Mouse (Mus musculus) adrenal gland, adult 8-10 months (tissue): ENCODE data around the gene Uvrag. TPM values are rescaled to one million over a fixed set of nuclear protein-coding genes. Genes with fewer than 3 reads are reported as not detected.

ENCODE experiments used
- DNase-seq: peaks from one replicate; pipeline ENCODE4 v3.0.0; 2022
- total RNA-seq, 4 experiments: library from RNA; stranded (reverse); gene quantifications; 2 replicates each; pipeline ENCODE4 v1.2.4; 2022

Uvrag gene
- total RNA-seq, 4 experiments from 2014 or later, result 32.5 to 46.9 (median 40.3) TPM

DNA sequence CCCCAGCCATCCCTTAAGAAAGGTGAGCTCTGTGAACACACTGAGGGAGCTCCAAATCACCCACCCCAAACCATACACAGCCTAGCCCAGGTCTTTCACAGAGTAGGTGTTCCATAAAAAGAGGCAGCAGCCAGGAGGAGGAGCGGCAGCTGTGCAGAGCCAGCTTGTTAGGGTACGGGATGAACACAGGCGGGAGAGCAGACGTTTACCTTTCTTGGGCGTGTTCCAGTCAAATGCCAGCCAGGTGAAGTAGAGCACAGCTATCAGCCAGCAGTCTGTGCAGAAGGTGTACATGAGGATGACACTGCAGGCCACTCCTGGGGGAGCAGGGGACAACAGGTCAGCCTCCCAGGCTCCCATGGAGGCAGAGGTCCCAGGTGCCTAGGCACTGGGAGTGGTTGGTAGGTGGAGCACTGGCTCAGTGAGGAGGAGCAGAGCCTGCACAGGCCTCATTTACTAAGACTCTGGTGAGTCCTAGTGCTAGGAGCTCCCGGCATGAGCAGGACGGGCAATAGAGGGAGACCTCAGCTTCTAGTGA lies 24.0 kb upstream of the Uvrag start:
- DNase-seq, result no peak

DNA sequence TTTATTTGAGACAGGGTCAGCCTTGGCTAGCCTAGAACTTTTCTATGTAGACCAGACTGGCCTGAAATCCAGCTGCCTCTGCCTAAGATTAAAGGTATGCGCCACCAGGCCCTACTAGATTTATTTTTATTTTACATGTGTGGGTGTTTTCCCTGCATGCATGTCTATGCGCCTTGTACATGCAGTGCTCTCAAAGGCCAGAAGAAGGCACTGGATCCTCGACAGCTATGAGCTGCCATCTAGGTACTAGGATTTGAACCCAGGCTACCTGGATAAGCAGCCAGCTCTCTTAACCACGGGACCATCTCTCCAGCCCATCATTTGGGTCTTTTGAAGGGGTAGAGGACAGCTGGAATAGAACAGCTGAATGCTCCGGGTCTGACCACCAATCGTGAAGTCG lies 21.5 kb upstream of the Uvrag start:
- no peak for DNase-seq

DNA sequence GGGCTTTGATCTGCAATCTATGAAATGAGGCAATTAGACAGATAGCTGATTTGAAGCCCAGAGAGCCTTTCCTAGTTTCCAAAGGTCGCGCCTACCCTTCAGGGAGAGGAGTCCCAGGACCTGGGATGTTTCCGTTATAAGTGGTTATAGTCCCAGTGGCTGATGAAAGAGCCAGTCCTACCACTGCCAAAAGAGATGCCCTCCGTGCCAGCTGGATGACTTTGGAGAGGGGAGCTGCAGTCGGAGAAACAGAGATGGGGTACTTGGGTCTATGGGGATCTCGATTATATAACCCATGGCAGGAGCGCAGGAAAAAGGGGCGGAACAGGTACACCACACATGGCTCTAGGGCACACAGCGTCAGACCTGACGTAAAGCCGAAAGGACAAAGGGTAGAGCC lies 21.0 kb upstream of the Uvrag start:
- DNase-seq, result no peak

DNA sequence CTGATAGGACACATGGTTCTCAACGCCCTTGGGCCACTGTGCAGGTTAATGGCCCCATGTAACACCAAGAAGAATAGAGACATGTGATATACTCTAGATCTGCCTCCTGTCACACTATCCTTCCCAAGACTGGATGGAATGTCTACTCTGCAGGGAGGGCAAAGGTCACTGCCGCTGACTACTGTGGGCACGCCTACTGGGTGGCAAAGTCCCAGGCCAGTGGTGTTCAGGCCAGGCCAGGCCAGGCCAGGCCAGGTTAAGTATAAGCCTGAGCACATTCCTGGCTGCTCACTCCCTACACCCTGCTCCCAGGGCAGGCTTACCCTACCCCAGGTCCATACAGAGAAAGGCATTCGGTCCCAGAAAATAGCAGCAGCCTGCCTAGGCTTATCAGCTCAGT lies 20.6 kb upstream of the Uvrag start:
- DNase-seq, result no peak

DNA sequence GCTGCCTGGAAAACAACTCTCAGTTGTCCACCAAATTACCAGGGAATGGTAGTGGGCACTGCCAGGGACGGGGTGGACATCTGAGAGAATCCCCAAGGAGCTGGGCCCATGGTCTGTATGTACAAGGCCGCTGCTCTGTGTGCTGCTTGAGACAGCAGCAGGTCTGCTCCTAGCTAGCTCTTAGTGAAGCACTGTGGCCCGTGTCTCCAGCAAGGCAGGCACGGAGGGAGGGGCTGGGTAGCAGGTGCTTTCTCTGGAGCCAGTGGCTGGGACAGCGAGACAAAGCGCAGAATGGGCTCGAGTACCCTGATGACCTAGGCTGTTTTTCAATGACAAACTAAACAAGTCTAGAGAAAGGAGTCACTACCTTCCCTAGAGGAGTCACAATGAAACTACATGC lies 20.1 kb upstream of the Uvrag start:
- no peak for DNase-seq

DNA sequence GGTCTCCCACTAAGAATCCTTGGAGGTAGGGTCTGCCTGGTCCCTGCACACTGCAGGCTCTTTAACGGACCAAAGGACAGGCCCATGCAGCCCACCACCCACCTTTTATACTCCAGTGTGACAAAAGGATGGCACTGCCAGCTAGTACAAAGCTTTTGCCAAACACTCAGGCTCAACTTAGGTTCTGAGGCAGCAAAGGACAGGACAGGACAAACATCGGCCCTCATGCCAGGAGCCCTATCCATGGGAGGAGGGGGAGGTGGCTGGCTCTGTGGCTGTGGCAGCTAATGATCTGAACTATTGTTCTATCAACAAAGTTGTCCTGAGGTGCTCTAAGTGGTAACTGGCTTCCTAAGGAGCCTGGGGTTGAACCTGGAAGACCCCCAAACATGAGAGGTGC lies 18.5 kb upstream of the Uvrag start:
- no peak for DNase-seq

DNA sequence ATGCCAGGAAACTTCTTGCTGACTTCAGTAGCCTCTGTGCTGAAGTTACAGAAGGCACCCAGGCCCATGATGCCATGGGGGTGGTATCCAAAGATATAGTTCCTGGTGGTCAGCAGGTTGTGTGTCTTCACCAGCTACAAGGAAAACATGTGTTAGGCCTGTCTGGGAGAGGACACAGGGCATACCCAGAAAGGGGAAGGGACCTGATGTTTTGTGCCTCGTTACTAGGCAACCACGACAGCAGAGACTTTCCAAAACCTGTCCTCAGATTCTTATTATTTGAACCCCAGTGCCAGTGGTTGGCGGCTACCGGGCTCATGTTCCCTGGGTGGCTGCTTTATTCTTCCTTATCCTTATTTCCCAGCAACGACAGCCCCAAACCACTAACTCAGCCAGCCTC lies 18.0 kb upstream of the Uvrag start:
- DNase-seq, result no peak

DNA sequence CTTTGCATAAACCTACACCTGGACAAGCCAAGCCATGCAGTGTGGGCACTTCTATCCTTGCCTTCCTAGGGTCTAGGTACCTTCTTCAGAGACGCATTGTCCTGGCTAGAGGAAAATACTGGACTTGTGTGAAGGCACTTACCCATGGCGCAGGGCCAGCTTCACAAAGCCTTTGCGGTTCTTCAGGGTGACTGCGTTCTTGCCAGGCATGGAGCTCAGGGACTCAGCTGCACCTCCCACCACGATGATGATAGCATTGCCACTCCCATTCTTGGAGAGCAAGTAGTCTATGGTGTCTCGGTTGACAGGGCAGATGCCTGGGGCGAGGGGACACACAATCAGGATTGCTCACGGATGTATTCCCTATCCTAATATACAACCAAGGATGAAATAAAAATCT lies 17.1 kb upstream of the Uvrag start:
- DNase-seq, result no peak

DNA sequence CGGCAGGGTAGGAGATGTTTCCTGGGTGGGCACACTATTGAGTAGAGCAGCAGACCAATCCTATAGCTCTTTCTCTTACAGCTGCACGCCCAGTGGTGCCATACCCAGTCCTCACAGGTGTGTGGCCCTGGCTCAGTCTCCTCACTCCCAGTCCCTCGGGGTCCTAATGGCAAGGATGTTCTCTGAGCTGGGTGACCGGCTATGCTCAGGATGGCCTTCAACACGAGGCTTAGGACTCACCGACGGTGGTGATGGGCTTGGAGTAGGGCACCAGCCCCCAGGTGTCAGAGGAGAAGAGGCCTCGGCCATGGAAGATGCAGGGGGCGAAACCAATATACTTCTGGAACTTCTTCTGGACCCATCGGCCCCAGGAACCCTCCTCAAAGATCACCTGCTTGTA lies 15.8 kb upstream of the Uvrag start:
- DNase-seq, result no peak

DNA sequence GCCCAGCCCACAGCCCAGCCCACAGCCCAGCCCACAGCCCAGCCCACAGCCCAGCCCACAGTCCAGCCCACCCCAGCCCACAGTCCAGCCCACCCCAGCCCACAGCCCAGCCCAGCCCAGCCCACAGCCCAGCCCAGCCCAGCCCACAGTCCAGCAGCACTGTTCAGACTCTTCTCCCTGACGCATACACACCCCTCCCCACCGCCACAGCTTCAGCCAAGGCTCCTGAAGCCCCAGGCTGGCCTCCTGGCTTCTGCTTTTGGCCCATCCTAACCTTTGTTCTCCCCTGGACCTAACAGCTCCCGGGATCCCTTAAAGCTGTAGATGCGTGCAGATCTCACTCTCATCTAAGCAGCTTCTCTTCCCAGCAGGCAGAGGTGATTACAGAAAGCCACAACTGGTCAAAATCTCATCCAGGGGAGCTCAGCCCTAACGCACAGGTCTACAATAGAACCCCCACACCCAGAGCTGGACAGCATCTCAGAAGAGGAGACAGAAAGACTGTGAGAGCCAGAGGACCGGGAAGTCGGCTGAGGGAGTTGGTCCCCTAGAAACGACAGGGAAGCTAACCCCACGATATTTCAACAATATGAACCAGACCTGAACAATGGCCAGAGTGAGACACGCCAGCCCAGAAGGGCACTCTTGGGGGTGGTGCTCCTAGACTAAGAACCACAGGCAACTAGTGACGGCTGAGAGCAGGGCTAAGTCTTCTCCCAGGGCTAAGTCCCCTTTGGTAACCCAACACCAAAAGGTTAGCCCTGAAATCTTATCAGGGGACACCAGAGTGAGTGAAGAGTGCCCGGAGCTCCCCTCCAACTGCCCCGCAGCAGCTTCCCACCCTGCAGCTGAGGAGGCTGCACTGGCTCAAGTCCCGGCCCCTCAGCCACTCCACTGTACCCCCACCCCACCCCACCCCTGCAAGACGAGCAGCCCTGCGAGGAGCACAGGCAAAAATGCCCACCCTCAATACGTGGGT lies 14.7 kb upstream of the Uvrag start:
- DNase-seq, result no peak

DNA sequence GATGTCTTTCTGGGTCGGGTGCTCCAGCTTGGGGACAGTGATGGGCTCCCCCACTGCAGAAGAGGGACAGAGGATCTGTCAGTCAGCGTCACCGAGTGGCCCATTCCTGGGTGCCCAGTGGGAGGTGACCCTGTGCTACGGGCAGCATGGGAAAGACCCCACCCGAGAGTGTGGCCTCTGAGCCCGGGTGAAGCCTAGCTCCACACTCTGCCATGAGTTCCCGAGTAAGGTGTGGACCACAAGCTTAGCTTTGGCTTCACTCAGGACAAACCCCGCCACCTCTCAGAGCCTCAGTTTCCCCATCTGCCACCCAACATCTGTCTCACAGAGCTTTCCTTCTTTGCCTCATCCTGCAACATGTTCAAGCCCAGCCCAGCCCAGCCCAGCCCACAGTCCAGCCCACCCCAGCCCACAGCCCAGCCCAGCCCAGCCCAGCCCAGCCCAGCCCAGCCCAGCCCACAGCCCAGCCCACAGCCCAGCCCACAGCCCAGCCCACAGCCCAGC lies 13.8 kb upstream of the Uvrag start:
- DNase-seq, result no peak

DNA sequence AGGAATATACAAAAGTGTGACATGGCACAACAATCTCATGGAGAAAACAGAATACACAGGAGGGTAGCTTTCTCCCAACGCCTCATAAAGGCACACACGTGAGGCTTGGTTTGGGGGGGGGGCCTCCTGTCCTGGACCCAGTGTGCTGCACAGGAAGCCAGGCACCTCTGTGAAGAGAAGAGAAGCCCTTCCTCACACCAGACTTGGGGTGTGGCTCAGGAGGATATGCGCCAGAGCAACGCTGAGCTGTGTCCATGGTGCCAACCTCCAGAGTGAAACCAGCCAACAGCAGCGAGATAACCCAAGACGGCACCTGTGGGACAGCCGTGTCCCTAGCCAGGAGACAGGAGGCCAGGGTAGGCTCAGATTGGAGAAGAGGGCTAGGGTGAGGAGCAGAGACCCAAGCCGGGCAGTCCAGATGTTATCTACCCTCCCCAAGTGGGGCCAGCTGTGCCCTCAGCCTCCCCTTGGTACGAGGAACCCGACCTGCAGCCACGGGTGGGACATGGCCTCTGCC lies 12.8 kb upstream of the Uvrag start:
- DNase-seq, result no peak

DNA sequence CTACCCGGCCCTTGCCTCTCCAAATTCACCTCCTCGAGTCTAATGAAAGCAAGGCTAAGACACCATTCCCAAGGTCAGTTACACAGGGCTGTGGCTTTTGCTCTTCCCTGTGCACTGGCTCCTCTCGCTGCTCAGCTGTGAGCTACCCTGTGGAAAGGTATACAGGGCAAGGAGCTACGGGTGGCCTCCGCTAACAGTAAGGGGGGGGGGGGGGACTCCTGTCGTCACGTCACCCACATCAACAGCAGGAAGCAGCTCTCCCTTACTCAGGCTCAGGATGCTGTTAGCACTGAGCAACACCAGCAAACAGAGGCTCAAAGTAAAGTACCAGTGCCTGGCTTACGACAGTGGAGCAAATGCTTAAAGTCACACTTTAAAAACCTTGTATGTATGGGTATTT lies 11.8 kb upstream of the Uvrag start:
- no peak for DNase-seq

DNA sequence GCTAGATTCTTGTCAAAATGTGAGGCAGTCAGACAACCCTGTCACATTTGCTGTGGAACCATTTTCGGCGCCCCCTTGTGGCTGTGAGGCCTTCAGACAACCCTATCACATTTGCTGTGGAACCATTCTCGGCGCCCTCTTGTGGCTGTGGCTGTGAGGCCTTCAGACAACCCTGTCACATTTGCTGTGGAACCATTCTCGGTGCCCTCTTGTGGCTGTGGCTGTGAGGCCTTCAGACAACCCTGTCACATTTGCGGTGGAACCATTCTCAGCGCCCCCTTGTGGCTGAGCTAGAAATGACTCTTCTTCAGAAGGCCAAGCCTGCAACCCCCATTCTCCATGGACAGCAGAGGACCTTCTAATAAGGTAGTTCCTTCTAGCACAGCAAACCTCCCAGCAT lies 10.4 kb upstream of the Uvrag start:
- DNase-seq, result peak; percentile 92

DNA sequence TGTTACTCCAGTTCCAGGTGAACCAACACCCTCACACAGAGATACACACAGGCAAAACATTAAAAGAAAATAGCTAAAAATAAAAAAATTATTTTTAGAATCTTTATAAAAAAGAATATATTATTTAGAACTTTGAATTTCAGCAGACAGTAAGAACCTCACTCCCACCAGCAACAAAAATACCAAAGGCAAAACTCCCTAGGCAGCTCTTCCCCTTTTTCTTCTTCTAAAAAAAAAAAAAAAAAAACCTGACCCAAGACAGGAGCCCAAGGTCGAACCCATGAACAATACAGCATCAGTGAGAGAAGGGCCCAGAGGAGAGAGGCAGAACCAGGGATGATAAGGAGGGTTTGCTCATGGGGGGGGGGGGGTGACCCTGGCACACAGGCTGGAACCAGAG lies 8.1 kb upstream of the Uvrag start:
- no peak for DNase-seq

DNA sequence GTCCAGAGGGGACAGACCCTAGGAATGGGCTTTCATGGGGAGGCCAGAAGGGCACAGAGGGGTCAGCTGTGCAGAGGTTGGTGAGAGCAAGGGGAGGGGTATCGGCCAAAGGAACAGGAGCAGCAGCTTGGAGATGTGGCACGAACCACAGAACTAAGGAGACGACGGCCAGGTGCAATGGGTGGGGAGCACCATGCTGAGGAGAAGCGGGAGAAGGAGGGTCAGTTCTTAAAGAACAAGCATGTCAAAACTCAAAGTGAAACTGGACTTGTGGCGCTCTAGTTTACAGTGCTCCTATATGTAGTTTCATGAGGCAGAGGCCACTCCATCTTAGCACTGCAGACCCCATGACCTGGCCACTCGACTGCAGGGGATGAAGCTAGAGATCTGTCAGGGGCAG lies 6.6 kb upstream of the Uvrag start:
- DNase-seq, result no peak

DNA sequence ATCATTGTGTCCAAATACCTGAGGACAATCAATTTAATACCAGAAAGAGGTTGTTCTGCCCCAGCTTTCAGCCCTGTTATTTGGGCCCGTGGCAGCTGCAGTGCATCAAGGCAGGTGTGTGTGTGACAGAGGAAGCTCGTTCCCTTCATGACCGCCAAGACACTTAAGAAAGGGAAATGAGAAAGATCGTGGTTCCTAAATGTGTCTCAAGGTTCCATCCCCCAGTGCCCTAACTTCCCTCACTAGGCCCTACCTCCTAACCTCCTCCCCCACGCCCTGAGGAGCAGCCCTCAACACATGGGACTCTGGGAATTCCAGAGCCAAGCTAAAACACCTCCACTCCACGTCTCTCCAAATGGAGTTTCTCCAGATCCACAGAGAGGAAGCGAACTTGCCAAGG lies 6.0 kb upstream of the Uvrag start:
- DNase-seq, result no peak

DNA sequence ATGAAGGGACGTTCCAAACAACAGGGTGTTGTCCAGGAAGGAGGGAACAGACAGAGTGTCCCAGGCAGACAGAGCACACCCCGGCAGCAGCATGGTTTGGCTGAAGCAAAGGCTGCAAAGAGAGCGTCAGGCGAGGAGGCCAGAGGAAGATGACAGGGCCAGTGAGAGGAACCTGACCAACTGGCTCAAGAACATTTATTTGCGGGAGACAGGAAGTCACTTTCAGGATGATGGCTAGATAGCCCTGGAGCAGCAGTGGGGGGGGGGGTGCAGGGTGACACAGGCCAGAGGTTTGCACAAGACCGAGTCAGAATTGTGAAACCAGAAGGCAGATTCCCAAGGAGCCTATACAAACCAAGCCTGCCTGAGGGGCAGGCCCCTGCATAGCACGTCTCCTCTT lies 5.1 kb upstream of the Uvrag start:
- no peak for DNase-seq

DNA sequence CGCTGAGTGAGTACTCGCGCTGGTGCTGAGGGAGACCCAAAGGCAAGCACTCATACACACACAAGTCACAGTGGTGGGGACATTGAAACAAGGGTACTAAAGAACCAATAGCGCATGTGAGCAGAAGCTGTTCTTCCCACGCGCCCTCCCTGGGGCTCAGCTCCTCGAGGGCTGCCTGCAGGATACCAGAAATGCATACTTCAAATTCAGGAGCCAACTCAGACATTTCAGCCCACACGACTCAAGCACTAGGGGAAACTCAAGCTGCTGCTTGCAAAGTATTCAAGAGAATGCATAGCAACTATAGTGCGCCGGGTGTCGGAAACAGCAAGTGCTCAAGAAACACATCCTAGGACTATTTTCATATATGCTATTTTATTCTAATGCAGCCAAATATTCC lies 3.7 kb upstream of the Uvrag start:
- no peak for DNase-seq

DNA sequence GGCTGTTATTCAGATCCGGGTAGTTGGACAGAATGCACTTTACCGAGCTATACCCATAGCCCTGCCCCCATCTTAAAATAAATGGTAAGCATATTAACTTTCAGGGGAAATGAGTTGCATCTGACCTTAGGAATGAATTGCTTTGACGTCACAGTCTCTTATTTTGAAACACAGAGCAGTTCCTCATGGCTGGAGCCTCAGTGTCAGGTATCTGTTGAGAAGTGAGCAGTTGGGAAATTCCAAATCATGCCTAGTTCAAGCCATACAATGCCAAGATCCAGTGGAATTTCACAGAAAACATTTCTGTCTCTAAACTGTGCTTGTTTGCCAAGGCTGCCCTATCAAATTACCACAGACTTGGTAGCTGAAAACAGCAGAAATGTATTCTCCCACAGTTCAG lies 2.3 kb upstream of the Uvrag start:
- DNase-seq, result no peak

DNA sequence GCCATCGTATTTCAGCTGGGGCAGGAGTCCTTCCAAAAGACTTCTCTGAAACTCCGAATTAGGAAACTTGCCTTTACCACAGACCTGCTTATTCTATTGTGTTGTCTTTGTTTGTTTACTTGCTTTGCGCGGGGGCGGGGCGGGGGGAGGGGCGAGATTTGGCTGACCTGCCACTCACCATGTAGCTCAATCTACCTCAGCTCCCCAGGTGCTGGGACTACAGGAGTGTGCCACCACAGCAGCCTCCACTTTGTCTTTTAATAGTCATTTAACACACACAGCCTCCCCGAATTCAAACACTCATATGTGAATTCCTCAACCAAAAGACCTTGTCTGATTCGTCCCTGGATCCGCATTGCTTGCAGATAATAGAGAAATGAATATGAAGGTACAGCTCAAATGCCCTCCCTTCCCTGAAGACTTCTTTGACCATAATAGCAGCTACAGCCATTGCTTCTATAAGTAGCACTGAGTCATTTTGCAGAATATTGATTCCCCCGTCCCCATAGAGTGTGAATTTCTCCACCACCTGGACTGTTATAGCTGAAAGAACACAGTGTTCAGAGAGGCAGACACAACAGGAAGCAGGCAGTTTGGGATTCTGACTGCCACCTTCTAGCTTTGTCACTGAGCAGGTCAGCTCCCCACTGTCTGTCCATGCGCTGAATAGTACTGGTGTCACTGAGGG lies 1.1 kb upstream of the Uvrag start:
- DNase-seq, result no peak

DNA sequence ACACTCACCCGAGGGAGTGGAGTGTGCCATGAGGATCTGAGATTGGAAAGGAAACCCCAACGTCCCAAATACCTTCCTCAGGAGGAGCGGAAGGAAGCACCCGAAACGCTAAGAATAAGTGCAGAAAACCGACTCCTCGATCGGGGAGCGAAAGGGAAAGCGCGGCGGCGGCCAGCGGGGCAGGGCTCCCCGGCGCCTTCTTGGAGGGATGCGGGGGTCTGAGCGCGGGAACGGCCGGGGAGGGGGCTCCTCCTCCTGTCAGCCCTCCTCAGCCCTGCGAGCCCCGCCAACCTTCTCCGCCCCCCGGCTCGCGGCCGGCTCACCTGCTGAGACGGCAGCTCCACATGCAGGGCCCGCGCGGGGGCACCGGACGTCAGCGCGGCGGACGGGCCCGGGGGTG lies 430 bp downstream of the Uvrag start:
- no peak for DNase-seq

DNA sequence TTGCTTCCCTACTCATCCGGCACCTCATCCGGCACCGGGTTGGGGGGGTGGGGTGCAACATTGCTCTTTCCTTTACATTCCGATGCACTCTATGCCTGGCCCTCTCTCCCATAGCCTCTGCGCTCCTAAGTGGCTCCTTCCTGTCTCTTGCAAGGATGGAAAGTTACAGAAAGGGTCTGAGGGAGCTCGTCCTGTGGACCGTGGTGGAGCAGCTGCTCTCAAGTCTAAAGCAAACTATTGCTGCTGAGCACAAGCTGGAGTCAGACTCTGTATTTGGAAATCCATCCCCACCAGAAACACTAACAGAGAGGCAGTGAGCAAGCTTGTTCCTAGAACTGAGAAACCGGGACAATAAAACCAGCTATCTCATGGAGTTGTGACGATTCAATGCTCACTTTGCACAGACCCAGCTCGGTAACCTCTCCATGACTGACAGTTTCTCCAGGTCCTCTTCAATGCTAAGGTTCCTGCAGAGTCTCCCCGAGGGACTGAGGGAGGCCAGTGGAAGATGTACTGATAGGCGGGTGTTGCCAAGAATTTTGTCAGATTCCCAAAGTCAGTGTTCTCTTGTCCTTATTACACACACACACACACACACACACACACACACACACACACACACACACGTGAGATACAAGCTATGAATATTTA lies 975 bp downstream of the Uvrag start:
- DNase-seq, result no peak
